Mouse (Mus musculus) left cerebral cortex, postnatal 14 days (tissue): ENCODE data around the gene Ecm2. TPM values are rescaled to one million over a fixed set of nuclear protein-coding genes. Genes with fewer than 3 reads are reported as not detected.

Source experiments
- DNase-seq, 2 experiments: peaks; one replicate each; pipeline ENCODE4 v3.0.0; 2021 to 2022; ENCODE audit warnings: low spot score in 2 of 2, mixed read lengths in 1 of 2
- intact Hi-C: fragments of 180-260 bp; cut with DNase I; formaldehyde crosslinking; loops from one replicate; pipeline ENCODE4 v1.15.1; 2025
- total RNA-seq, 2 experiments: library from RNA; stranded (reverse); gene quantifications; 2 replicates each; pipeline ENCODE4 v1.2.3; 2021

The Ecm2 gene
- total RNA-seq, 2 experiments from 2014 or later, result 2.0 to 2.4 TPM

GRCm38 (mm10) chr13:49492376-49493368 is 11.9 kb upstream of the Ecm2 start, which contains the start of gene Tes3-ps:
Gene Tes3-ps, plus strand, starts transcription at chr13:49493318.
- DNase-seq, result no peak
- intact Hi-C loops, result no loop called here

- intact Hi-C loops, result no loop called here
These were observed 1.2 kb downstream of the Ecm2 start for GRCm38 (mm10) chr13:49505776-49506175.

GRCm38 (mm10) chr13:49507176-49507575 is 2.6 kb downstream of the Ecm2 start:
- no peak for DNase-seq
- intact Hi-C loops, result no loop called here

More at GRCm38 (mm10) chr13:49505776-49506175, 1.2 kb downstream of the Ecm2 start:
- DNase-seq, result no peak

- intact Hi-C loops, result no loop called here
- DNase-seq, result no peak
These were observed 14.2 kb downstream of the Ecm2 start for GRCm38 (mm10) chr13:49518761-49519160.

GRCm38 (mm10) chr13:49526235-49526634 is 21.6 kb downstream of the Ecm2 start:
- intact Hi-C loops, result no loop called here
- DNase-seq, result no peak

- intact Hi-C loops, result no loop called here
- DNase-seq, result no peak
These were observed 26.0 kb downstream of the Ecm2 start for GRCm38 (mm10) chr13:49530636-49531035.

- no peak for DNase-seq
- intact Hi-C loops, result no loop called here
These were observed 32.3 kb downstream of the Ecm2 start for GRCm38 (mm10) chr13:49536946-49537345.

- intact Hi-C loops, result no loop called here
These were observed 34.1 kb downstream of the Ecm2 start for GRCm38 (mm10) chr13:49538693-49539092.

GRCm38 (mm10) chr13:49544279-49544678 is 39.7 kb downstream of the Ecm2 start, which contains the start of gene Aspn:
Gene Aspn, plus strand, starts transcription at chr13:49544443.
- intact Hi-C loops, result no loop called here
- no peak for DNase-seq

More at GRCm38 (mm10) chr13:49538693-49539092, 34.1 kb downstream of the Ecm2 start:
- no peak for DNase-seq

GRCm38 (mm10) chr13:49545646-49546045 is 41.0 kb downstream of the Ecm2 start:
- no peak for DNase-seq
- intact Hi-C loops, result no loop called here

- DNase-seq, result no peak
- intact Hi-C loops, result no loop called here
These were observed 41.9 kb downstream of the Ecm2 start for GRCm38 (mm10) chr13:49546517-49546916.

GRCm38 (mm10) chr13:49547563-49548150 is 43.0 kb downstream of the Ecm2 start:
- no peak for DNase-seq
- intact Hi-C loops, result no loop called here

GRCm38 (mm10) chr13:49549616-49550015 is 45.0 kb downstream of the Ecm2 start:
- intact Hi-C loops, result no loop called here
- no peak for DNase-seq

GRCm38 (mm10) chr13:49554519-49554918 is 49.9 kb downstream of the Ecm2 start:
- intact Hi-C loops, result no loop called here
- DNase-seq, result no peak

GRCm38 (mm10) chr13:49556203-49556602 is 51.6 kb downstream of the Ecm2 start:
- intact Hi-C loops, result no loop called here
- no peak for DNase-seq

- DNase-seq, result no peak
- intact Hi-C loops, result no loop called here
These were observed 52.3 kb downstream of the Ecm2 start for GRCm38 (mm10) chr13:49556924-49557323.

GRCm38 (mm10) chr13:49559185-49559584 is 54.6 kb downstream of the Ecm2 start:
- intact Hi-C loops, result no loop called here
- DNase-seq, result no peak

GRCm38 (mm10) chr13:49560886-49561285 is 56.3 kb downstream of the Ecm2 start:
- intact Hi-C loops, result no loop called here
- no peak for DNase-seq

- intact Hi-C loops, result no loop called here
These were observed 59.7 kb downstream of the Ecm2 start for GRCm38 (mm10) chr13:49564347-49564746.

GRCm38 (mm10) chr13:49570371-49570770 is 65.8 kb downstream of the Ecm2 start:
- intact Hi-C loops, result no loop called here
- DNase-seq, result no peak

More at GRCm38 (mm10) chr13:49564347-49564746, 59.7 kb downstream of the Ecm2 start:
- DNase-seq, result no peak
